Mouse (Mus musculus): ENCODE data around the gene Angel1. TPM values are rescaled to one million over a fixed set of nuclear protein-coding genes. Genes with fewer than 3 reads are reported as not detected.

Gene Angel1
- polyA plus RNA-seq, 1 experiment from 2014 or later: 14.7 TPM

DNA sequence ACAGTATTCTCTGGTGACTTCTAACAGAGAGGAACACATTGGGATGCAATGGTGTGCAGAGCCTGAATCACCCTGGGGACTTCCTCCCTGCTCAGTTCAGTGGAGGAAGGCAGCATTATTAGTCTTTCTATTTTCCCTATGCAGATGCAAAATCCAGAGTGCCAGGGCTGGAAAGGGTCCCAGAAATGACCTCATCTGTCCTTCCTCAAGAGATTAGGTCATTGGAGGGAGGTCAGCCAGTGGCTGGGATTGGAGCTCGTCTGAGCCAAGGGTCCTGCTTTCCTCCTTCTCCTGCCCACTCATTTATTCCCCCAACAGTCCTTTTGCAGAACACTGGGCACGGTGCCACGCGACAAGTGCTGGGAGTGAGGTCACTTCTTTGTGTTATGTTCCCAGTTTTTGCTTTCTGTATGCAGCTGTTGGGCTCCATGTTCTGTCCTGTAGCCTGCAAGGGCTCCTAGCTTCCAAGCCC, 73.7 kb downstream of the Angel1 start:
- peaks cover 37% of the 10 kb centered on the region for H3K4me1 ChIP-seq (replicated peaks)
- H3K4me3 ChIP-seq: no peak overlapping the region
- H3K9me3 ChIP-seq: no peaks in the 10 kb centered on the region
- no peak for DNase-seq (ENCODE audit: low spot score)
- 0 out of 2 replicates have a peak overlapping the region, but pooled peaks have one; percentile 35 for H3K27ac ChIP-seq
- WGBS: 83% methylated on average over 4 of the region's 4 CpGs
- no peaks in the 10 kb centered on the region for H3K36me3 ChIP-seq
- no peaks in the 10 kb centered on the region for H3K27me3 ChIP-seq (ENCODE audit: insufficient read depth, poor library complexity, severe bottlenecking)

DNA sequence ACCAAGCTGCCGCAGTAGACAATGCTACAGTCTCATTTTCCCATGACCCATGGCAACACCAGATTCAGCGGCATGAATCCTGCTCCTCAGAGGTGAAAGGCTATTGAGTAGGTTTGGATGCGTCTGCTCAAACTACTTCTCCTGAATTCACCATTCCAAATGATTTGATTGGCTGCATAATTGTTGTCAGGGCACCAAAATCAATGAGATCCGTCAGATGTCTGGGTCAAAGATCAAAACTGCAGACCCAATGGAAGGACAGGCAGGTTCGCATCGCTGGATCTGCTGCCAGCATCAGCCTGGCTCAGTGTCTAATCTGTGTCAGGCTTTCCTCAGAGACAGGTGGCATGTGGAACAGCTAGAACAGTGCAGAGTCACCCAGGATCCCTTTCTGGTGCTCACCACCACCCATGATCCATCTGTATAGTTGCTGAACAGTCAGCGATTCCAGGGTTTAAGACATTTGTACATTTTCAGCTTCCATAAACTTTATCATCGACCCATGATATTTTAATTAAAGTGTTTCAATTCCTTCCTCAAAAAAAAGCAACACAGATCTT, 74.9 kb downstream of the Angel1 start:
- H3K36me3 ChIP-seq: no peaks in the 10 kb centered on the region
- no peak overlapping the region for H3K4me3 ChIP-seq
- H3K27me3 ChIP-seq (ENCODE audit: insufficient read depth, poor library complexity, severe bottlenecking): no peaks in the 10 kb centered on the region
- H3K4me1 ChIP-seq (replicated peaks): peaks cover 49% of the 10 kb centered on the region
- H3K9me3 ChIP-seq: no peaks in the 10 kb centered on the region
- no peak overlapping the region for H3K27ac ChIP-seq
- no peak for DNase-seq (ENCODE audit: low spot score)
- 84% methylated on average over 8 of the region's 8 CpGs for WGBS

Other genes with a start within 250 kb of the Angel1 start
- 21.1 and 27.4 TPM in 2 replicates for gene Vash1, start 47.8 kb downstream of the Angel1 start, polyA plus RNA-seq (2016; fragmentation: Nextera tagmentation; extraction: Ambion mirVana)
- gene Lrrc74a, start 7.9 kb upstream of the Angel1 start, polyA plus RNA-seq (2016; fragmentation: Nextera tagmentation; extraction: Ambion mirVana): not detected in 2 replicates
- 20.3 and 34.2 TPM in 2 replicates for gene Irf2bpl, start 158.3 kb upstream of the Angel1 start, polyA plus RNA-seq (2016; fragmentation: Nextera tagmentation; extraction: Ambion mirVana)
- 33.9 and 35.2 TPM in 2 replicates for gene Cipc, start 220.6 kb upstream of the Angel1 start, polyA plus RNA-seq (2016; fragmentation: Nextera tagmentation; extraction: Ambion mirVana)